Mouse (Mus musculus) liver (tissue): ENCODE measurements at regions not wholly inside any gene's neighbourhood (a gene's known extent, or its start where the extent isn't known, plus 50 kb on each side); places are given as distances from the start of the nearest gene placed in this dataset.

Experiments used
- DNase-seq: peaks from one replicate; pipeline ENCODE4 v3.0.0-alpha.2; 2020; ENCODE audit warnings: mixed read lengths

DNA sequence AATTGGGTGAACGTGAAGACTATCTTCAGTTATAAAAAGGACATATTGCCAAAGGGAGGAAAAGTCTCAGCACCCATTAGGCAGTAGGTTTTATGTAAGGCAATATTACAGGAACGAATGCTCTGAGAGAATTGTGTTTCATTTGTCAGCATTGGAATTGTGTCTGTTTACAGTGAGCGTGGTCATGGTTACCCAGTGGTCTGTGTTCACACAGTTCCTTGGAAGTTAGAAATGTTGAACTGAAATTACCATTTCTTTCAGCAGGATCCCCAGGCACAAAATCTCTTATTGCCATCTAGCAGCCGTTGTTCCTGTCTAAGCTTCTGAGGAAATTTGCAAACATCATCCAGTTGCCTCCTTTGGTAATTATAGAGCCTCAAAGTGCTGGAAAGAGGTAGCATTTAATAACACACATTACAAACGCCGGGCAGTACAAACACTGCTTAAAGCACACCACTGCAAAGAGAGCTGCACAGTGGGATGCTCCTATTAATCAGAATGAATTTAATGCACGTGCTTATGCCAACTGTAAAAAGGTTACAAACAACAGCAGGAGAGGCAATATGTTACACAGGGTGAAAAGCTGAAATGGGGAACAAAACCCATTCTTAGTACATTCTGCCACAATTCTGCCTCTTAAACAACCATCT, 555.4 kb upstream of the Marcks start:
- DNase-seq, result no peak

DNA sequence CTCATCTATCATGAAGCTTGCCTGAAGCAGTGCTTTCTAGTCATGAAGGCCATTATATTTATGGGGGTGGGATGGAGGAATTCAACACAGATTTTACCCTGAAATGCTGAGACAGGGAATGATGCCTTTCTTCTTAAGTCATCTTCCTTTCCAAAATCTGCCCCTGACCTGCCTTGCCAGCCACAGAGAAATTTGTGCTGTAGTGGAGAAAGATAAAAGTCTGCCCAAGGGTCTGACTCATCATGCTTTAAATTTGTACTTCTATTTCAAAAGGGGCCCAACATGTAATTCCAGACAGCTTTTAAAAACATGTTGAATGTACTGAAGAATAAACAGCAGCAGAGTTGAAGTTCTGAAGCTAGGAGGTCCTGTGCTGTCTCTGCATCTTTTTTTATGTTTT, 554.1 kb upstream of the Marcks start:
- no peak for DNase-seq

DNA sequence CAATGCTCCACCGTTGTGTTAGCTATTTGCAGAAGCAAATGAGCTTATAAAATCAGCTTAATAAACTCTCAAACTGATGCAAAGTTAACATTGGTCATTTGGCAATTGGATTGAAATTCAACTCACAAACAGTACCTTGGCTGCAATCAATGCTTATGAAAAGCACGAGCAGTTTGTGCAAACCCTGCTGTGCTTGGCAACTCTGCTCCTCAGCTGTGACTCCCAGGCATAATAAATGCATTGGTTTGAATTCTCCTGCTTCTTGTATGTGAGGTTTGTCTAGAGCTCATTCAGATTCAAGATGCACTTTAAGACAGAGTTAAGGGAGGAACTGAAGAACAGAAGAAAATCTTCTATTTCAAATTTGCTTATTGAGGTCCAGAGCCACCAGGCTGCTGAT, 553.2 kb upstream of the Marcks start:
- DNase-seq, result no peak

DNA sequence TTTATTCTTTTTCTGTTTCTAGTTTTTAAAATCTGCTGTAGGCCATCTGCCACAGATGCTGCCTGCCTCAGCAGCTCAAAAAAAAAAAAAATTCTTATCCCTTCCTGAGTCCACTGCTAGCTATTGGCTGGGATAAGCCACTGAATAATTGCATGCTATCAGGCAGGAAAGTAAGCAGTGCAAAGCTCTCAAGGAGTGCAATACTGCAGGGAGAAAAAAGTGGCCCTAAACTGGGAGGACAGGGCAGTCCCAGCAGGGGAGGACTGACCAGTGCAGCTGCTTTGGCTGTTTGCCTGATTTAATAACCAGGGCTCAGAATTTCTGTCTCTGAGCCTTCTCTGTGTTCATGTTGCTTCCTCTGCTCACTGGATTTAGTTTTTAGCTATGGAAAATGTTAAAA, 544.4 kb upstream of the Marcks start:
- no peak for DNase-seq

DNA sequence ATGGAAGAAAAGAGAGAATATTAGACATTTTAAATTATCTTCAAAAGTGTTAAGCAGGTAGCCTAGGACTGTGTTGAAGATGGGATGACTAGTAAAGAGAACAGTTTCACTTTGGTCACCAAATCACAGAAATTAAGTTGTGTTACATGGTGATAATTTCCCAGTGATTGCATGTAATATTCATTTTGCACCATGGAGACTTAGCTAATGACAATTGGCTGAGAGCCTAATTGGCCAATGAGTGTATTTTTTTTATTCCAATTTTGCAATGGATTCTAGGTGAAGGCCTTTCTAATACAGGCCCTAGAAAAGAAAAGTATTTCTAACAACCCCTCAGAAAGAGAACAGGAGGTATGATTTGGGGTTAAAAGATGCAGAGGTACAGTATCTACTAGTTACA, 541.9 kb upstream of the Marcks start:
- DNase-seq, result no peak

DNA sequence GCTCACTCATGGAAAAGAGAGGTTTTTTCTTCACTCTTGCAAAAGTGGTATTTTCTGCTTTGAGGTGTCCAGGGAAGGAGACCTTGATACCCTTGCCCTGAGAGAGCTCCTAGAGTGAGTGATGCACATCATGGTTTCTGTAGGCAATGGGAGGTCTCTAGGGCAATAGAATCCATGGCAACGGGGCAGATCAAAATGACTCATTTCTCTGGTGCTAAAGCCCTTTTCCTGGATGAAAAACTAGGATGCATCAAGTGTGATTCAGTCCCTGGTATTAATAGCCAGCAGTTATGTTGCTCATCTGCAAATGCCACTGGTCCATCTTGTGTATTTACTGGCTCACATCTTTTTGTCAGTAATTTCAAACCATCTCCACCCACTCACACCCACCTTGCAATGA, 539.1 kb upstream of the Marcks start:
- no peak for DNase-seq

DNA sequence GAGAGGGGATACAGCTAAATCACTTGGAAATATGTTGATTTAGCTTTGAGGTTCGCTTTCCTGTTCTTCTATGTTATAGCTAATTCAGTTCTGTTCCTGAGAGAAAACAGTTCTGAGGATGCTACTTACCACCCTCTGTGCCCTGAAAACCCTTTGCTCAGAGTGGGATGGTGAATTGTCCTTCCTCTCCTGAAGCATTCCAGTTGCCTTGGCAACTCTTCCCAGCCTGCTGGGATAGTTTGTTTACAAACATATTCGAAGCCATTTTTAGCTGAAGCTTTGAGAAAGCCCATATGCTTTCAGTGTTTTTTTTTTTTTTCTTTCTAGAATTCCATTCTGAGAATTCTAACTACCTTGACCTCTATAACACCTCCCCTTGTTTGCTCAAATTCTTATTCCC, 530.1 kb upstream of the Marcks start:
- DNase-seq, result no peak

DNA sequence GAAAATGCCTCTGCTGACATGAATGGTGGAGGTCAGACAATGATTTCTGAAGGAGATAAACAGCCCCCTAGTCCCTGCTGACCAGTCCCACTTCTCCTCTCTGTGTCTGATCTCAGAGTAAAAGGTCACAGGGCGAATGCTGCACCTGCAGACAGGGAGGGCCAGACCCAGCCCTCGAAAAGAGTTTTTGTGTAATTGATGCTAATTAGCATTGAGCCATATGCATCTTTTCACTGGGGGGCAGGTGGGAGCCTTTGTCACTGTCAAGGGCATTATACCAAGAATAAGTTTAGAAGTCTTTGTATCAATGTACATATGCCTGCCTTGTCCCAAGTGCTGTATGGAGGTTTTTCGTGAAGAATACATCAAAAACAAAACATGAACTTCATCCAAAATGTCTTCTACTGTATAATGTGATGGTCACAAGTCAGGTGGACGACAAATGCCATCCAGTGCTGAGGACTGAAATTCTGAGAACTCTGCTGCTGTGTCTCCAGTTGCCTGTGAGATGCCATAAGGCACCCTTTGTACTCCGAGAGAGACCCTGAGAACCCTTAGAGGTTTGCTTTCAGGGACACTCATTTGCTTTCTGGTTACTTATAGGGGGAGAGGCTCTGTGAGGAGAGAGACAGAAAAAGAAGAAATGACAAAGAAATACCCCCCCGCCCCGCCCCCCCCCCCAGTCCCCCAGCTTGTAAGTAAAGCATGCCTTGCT, 528.5 kb upstream of the Marcks start:
- no peak for DNase-seq

DNA sequence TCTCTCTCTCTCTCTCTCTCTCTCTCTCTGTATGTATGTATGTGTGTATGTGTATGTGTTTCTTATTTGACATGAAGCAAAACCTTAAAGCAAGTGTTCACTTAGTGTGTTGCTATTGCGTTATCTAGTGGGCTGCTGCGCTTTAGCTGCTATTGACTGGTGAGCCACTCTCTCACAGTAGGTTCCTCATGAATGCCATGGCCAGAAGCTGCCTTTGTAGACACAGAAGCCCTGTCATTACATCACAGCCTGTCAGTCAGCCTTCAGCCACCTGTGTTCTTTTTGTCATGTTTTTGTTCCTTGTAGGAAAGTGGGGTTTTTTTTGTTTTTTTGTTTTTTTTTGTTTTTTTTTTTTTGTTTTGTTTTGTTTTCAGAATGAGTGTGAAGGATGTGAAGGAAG, 527.8 kb upstream of the Marcks start:
- no peak for DNase-seq

DNA sequence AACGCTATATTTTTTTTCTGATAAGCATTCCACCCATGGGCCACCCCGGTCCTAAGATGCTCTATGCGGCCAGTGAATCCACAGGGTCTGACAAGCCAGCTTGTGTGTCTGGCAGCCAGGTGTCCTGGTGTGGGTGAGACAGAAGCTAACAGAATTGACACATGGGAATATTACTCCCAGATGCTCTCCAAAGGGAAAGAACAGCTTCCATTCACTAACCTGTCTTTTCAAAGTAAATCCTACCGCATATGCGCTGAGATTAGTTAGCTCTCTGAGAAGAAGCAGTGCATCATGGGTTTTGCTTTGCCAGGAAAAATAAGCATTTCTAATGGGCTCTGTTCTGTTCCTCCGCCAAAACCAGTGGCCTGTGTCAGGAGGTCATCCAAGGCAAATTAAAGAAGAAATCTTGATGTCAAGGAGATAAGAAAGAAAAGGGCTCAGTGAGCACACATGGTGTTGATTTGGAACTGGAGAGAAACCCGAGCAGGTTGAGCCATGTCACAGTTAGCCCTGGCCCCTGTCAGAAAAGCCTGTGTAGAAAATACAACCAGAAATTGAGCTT, 498.4 kb upstream of the Marcks start:
- no peak for DNase-seq

DNA sequence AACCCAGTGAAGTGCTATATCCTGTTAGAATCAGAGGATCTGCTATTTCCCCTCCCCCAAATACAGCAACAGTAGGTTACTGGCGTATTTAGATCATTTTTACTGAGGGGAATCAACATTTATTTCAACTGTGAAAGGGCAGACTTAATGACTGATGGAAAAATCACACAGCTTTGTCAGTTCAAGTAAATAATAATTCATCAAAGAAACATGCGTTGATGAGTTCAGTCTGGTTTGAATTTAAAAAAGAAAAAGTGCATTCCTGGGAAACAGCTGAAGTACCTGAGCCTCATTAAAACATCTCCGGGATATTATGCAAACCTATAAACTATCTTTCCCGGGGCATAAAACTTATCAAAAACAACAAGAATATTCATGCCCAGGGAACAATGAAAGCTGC, 497.7 kb upstream of the Marcks start:
- no peak for DNase-seq

DNA sequence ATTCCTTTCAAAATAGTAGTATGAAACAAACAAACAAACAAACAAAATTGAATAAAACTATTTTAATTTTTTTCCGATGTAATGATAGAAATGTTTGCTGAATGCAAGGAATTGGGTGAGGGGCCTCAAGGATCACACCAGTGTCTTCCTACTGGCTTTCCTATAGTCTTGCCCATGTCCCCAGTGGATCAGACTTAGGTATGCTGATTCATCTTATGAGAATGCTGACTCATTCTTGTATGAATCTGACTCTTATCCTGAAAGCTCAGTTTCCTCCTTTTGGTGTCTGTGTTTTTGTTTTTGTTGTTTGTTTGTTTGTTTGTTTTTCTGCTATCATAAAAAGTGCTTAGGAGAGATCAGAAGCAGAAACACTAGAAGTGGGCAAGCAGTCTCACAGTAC, 491.7 kb upstream of the Marcks start:
- DNase-seq, result no peak

DNA sequence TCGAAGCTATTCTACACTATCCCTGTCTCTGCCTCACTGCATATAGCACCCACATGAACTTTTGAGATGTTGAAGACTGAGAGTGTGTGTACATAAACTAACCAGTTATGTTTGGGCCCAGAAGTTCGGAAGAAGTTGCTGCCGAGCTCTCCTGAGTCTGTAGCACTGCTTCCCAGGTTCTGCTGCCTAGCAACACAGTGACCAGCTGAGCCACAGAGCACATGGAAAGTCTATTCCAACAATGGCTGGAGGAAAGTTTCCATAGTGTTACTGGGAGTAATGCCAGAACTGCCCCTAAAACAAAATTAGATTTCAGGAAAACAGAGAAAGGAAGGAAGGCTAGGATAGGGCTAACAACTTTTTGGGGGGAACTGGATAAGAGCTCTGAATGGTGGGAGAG, 489.2 kb upstream of the Marcks start:
- DNase-seq, result no peak

DNA sequence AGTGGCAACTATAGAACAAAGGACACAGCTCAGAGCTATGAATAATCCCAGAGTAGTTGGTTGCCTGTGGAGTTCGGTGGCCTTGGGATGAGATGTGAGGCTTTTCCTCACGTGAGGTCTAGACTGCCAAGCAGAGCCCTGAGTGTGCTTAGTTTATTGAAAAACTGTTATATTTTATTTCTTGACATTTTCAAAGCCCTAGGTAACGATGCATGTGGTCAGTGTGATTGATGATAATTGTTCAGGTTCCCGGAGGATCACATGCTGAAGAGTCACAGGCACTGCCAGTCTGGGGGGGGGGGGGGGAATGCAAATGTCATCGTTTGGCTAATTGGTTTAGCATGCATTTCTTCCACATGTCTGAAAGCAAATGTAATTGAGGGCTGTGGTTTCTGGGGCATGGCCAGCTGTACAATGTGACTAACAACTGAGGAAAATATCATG, 488.1 kb upstream of the Marcks start:
- DNase-seq, result no peak

DNA sequence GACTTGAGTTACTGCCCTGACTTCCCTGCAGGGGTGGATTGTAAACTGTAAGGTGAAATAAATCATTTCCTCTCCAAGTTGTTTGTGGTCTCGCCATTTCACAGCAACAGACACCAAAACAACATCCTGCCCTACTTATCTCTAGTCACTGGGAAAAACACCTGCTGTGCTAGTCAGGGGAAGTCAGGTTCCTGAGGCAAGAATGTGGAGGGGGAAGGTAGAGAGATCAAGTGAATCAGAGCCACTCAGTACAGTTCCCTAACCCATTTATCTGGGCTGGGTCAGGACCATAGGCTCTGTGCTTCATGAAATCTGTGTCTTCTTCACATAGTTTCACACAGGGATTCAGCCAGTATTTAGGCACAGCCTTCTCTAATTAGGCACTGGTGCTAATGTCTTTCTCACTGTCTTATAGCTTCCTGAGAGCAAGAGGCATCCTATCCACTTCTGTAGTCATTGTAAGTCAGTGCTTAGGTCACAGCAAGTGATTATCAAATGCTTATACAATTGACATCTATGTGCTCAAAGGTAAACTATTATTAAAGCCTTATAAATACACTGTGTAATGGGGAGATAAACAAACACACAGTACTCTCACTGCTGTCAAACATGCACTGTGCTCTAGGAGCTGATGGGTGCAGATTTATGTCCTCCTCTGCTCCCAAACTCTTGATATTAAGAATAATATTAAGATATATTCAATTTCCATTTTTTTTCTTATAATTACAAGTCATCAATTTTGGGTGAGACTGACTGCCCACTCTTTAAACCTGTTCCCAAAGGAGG, 487.4 kb upstream of the Marcks start:
- DNase-seq, result no peak

DNA sequence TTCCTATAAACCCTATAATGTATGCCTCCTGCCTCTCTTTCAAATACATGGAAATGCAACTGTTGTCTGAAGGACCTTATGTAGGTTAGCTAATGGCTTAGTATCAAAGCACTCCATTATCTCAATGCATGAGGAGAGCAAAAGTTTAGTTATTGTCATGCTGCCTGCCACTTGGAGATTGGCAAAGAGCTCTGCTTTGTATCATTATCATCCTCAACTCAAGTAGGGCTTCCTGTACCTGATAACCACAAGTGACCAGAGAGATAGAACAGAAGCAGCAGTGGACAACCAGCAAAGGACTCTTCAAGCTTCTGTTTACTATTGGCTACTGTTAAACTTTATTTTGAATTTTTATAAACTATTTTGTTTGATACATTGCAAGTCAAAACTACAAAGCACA, 484.3 kb upstream of the Marcks start:
- no peak for DNase-seq

DNA sequence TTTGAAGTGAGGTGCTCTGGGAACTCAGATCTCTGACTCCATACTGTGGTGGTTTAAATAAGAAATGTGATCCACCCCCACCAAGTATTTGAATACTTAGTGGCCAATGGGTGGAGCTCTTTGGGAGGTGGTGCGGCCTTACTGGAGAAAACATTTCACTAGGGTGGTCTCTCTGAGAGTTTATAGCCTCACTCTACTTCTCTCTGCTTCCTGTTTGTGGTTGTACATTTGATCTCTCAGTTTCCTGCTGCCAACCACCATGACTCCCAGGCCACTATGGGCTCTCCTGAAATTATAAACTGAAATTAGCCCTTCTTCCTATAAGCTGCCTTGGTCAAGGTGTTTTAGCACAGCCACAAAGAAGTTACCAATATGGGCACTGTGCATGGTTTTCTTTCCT, 479.9 kb upstream of the Marcks start:
- no peak for DNase-seq

DNA sequence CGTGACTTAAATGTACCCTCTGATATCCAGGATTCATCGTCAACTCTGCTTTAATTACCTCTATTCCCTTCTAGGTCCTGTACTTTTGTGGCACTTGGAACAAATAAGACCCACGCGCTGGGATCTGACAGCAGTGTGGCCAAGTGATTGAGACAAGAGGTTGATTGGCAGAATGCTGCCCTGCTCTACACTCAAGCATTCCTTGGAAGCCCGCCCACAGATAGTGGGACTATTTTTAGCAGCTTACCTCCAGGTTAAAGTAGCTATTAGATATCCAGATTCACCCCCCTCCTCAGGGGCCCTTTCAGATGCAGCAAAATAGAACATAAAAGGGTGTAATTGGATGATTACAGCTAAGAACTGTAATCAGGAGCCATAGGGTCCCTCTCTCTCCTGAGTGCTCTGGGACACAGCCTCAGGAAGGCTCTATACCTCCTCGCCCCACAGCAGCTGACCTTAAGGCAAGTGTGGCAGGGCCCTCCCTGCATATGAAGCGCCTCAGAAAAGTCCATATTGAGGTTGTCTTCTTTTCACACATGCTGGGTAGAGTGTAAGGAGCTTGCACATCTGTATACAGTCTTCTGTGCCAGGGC, 479.1 kb upstream of the Marcks start:
- no peak for DNase-seq

DNA sequence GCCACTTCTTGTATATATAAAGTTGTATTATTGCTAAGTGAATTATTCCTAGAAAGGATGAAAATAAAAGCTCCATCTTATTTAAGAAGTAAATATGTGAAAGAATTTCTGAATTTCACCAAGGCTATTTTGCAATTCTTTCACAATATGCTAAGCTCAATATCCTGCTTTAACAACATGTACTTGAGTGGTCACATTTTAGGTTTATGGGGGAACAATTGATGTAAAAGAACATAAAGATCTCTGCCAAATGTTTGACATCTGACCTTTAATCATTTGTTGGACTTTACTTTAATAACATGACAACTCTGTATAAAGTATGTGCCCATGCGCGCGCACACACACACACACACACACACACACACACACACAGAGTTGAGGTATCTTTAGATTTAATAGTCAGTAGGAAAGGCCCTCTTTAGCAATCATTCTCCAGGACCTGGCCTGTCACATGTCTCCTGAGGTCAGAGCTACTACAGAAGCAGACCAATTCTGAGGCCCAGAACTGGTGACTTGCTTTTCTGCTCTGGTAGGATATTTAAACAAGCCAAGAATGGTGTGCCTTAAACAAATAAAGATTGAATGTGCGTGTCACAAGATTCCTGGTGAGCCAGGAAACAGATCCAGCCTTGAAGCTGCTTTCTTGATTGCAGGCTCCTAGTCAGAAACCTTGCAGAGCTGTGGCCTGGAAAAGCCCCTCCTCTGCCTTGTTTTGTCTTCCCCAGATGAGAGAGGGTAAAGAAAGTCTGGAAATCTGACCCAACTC, 477.4 kb upstream of the Marcks start:
- DNase-seq, result no peak

DNA sequence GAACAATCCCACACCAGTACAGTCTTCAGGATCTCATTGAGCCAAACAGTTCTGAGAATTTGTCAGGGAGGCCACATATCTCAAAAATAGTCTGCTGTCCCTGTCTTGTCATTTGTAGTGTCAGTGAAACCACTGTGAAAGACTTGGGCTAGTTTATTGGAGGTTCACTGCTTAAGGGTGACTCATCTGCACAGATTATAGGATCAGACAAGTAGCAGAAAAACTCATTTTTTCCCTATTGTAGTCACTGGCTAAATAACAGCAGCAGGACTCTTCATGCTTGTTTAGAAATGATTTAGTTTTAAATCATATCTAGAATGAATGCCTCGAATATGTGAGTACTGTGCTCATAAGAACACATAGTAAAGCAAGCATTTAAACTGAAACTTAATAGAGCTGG, 475.2 kb upstream of the Marcks start:
- no peak for DNase-seq

DNA sequence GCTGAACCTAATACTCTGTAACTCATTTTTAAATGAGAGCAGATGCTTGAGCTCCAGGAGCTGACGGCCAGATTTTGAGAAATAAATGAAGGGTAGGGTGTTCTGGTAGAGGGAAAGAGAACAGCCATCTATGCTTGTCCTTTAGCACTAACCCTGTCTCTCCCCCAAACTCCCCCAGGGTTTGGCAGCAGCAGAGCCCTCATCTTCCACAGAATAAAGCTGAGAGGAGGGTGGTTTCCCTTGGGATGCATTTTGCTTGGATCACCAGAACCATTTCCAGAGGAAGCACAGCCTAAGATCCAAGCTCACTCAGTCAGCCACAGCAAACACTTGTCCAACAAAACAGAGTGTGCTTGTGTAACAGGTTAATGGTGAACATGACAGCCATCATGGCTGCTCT, 464.8 kb upstream of the Marcks start:
- DNase-seq, result no peak

DNA sequence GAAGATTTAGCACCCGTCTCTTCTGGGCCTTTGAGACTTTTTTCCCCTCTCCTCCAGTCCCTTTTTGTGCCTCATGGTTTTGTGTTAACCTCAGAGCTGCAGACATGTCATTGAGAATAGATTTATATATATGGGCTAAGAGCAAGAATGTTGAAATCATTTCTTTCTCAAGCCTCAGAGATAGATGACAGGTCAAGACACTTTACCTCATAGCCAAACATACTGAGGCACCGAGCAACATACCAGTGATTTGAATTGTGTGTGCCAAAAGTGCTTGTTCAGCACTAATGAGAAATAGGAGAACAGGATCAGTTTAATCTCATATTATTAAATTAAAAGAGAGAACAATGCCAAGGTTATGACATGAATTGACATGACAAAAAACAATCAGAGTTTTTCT, 464.2 kb upstream of the Marcks start:
- no peak for DNase-seq

DNA sequence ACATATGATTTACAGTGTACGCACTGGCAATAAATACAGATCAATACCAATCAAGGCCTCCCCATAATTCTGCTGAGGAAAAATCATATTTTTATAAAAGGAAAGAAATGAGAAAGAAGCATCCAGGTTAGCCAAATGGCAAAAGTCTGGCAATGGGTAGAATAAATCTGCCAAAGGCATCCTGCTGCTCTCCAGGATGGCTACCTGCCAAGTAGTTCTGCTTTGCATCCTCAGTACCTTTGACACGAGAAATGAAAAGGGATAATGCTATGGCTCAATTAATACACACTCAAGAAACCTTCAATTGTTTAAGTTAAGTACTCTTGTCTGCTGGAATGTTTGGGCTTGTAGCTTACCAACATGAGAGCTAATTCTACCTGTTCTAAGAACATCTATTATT, 451.2 kb upstream of the Marcks start:
- no peak for DNase-seq
